Mouse (Mus musculus): ENCODE measurements around the gene Tmem151a. TPM values are rescaled to one million over a fixed set of nuclear protein-coding genes. Genes with fewer than 3 reads are reported as not detected.
A peak's percentile ranks its signal among the peaks of the same experiment; 100 is the strongest.

The Tmem151a gene
- total RNA-seq, 2 experiments from 2014 or later = 154 to 156 TPM

DNA sequence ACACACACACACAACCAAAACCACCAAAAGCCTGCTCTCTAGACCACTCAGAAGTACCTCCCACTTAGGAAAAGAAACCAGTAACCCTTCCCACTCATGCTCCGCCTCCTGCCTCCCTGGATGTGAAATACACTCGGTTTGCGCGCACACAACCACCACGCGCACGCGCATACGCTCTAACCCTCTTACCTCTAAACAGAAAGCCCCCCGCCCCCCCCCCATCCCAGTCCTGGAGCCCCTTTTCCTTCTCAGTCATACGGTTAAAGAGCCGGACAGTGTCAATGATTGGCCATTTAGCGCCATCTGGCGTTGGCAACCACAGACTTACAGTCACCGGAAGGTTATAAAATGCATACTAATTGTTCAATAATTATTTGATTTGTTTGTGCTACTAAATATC, 12.3 kb downstream of the Tmem151a start:
- peak; percentile 60 for TF ChIP-seq CTCF (IDR thresholded peaks at IDR 0.05)
- DNase-seq (ENCODE audit: extremely low spot score in 1 of 2, low spot score in 2 of 2) = peak in 1 of 2 experiments; percentile 33
- intact Hi-C loops (cut with DNase I) = loop anchor here (2.0 kb wide), 1 partner anchor 16 kb away; no protein-coding TSS in a partner anchor
- Histone ChIP-seq H3K4me3 (no peak overlapping the region), H3K27ac (peak overlapping the region; percentile 44; the same call in 1 of the 2 replicates)

GRCm38 (mm10) chr19:5072389-5073019, 12.8 kb downstream of the Tmem151a start:
- no peak for TF ChIP-seq CTCF (IDR thresholded peaks at IDR 0.05)
- DNase-seq (ENCODE audit: extremely low spot score in 1 of 2, low spot score in 2 of 2) = no peak
- no peak overlapping the region for H3K27ac ChIP-seq
- peak overlapping the region; percentile 45 for H3K4me3 ChIP-seq
- intact Hi-C loops (cut with DNase I) = loop anchor here (2.0 kb wide), 1 partner anchor 16 kb away; no protein-coding TSS in a partner anchor

GRCm38 (mm10) chr19:5071545-5072369, 13.6 kb downstream of the Tmem151a start:
- H3K27ac ChIP-seq = peak overlapping the region; percentile 51
- no peak for TF ChIP-seq CTCF (IDR thresholded peaks at IDR 0.05)
- no peak for DNase-seq (ENCODE audit: extremely low spot score in 1 of 2, low spot score in 2 of 2)
- intact Hi-C loops (cut with DNase I) = loop anchor here (2.0 kb wide), 1 partner anchor 15 kb away; no protein-coding TSS in a partner anchor
- peak overlapping the region; percentile 45 for H3K4me3 ChIP-seq

- no peak overlapping the region for H3K4me3 ChIP-seq
- H3K27ac ChIP-seq = peak overlapping the region; percentile 51; the same call in 1 of the 2 replicates
- intact Hi-C loops (cut with DNase I) = no loop called here
- no peak for DNase-seq (ENCODE audit: extremely low spot score in 1 of 2, low spot score in 2 of 2)
- TF ChIP-seq CTCF (IDR thresholded peaks at IDR 0.05) = no peak
Measured at GRCm38 (mm10) chr19:5071077-5071476, 14.3 kb downstream of the Tmem151a start.

GRCm38 (mm10) chr19:5069978-5070377, 15.4 kb downstream of the Tmem151a start:
- no peak for TF ChIP-seq CTCF (IDR thresholded peaks at IDR 0.05)
- no peak overlapping the region for H3K27ac ChIP-seq
- H3K4me3 ChIP-seq = no peak overlapping the region
- DNase-seq (ENCODE audit: extremely low spot score in 1 of 2, low spot score in 2 of 2) = no peak
- intact Hi-C loops (cut with DNase I) = no loop called here

DNA sequence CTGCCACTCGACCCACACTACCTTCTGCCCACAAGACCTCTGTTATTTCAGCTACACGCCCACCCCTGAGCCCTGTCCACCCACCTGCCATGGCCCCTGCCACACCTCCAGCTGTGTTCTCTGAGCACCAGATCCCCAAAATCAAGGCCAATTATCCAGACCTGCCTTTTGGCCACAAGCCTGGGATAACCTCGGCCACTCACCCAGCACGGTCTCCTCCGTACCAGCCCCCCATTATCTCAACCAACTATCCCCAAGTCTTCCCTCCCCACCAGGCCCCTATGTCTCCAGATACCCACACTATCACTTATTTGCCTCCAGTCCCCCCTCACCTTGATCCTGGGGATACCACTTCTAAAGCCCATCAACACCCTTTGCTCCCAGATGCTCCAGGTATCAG, 15.8 kb downstream of the Tmem151a start:
- TF ChIP-seq CTCF (IDR thresholded peaks at IDR 0.05) = no peak
- intact Hi-C loops (cut with DNase I) = no loop called here
- Histone ChIP-seq H3K27ac (no peak overlapping the region), H3K4me3 (no peak overlapping the region)
- DNase-seq (ENCODE audit: extremely low spot score in 1 of 2, low spot score in 2 of 2) = no peak

DNA sequence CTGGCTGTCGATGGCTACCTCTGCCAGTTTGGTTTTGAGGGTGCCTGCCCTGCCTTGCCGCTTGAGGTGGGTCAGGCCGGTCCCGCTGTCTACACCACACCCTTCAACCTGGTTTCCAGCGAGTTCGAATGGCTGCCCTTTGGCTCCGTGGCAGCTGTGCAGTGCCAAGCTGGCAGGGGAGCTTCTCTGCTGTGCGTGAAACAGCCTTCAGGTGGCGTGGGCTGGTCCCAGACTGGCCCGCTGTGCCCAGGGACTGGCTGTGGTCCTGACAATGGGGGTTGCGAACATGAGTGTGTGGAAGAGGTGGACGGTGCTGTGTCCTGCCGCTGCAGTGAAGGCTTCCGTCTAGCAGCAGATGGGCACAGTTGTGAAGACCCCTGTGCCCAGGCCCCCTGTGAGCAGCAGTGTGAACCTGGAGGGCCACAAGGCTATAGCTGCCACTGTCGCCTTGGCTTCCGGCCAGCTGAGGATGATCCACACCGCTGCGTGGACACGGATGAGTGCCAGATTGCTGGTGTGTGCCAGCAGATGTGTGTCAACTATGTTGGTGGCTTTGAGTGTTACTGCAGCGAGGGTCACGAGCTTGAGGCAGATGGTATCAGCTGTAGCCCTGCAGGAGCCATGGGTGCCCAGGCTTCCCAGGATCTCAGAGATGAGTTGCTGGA, 16.6 kb downstream of the Tmem151a start:
- no peak for TF ChIP-seq CTCF (IDR thresholded peaks at IDR 0.05)
- no peak overlapping the region; the same call in 1 of the 2 replicates for H3K27ac ChIP-seq
- DNase-seq (ENCODE audit: extremely low spot score in 1 of 2, low spot score in 2 of 2) = no peak

GRCm38 (mm10) chr19:5067867-5068569, 17.3 kb downstream of the Tmem151a start, which contains the start of gene Cd248:
TSS of gene Cd248 (plus strand) at chr19:5068078.
- DNase-seq (ENCODE audit: extremely low spot score in 1 of 2, low spot score in 2 of 2) = peak in 1 of 2 experiments; percentile 26
- H3K4me3 ChIP-seq = peak within 1 kb of the TSS; percentile 38
- intact Hi-C loops (cut with DNase I) = no loop called here
- H3K27ac ChIP-seq = peak within 1 kb of the TSS; percentile 28; the same call in 1 of the 2 replicates
- no peak for TF ChIP-seq CTCF (IDR thresholded peaks at IDR 0.05)

More for the DNA sequence above, 16.6 kb downstream of the Tmem151a start:
- peak overlapping the region; percentile 38 for H3K4me3 ChIP-seq
- intact Hi-C loops (cut with DNase I) = no loop called here

- Histone ChIP-seq H3K4me3 (peak overlapping the region; percentile 38; the same call in 1 of the 2 replicates), H3K27ac (peak overlapping the region; percentile 28; the same call in 1 of the 2 replicates)
- no peak for TF ChIP-seq CTCF (IDR thresholded peaks at IDR 0.05)
- intact Hi-C loops (cut with DNase I) = no loop called here
- DNase-seq (ENCODE audit: extremely low spot score in 1 of 2, low spot score in 2 of 2) = no peak
Measured at GRCm38 (mm10) chr19:5067040-5067799, 18.1 kb downstream of the Tmem151a start.

DNA sequence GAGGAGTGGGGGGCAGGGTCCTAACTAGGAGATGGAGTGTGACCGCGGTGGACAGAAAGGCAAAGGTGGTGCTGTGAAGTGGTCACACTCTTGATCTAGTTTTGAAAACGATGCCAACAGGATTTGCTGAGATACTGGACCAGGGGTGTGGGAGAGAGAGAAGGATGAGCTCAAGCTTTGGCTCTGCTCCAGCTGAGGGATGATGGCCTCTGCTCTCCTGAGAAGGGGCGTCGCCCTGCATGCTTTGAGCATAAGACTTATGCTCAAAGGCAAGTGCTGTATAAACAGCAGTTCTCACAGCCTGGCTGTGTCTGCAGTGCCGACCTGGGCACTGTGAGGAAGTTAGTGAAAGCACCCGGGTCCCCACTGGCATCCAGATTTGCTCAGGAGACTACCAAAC, 20.2 kb downstream of the Tmem151a start:
- intact Hi-C loops (cut with DNase I) = no loop called here

More for the DNA sequence above, 20.2 kb downstream of the Tmem151a start:
- no peak for TF ChIP-seq CTCF (IDR thresholded peaks at IDR 0.05)
- DNase-seq (ENCODE audit: extremely low spot score in 1 of 2, low spot score in 2 of 2) = no peak
- no peak overlapping the region for H3K27ac ChIP-seq
- H3K4me3 ChIP-seq = no peak overlapping the region

Data from left cerebral cortex, adult 2 months (tissue).